Mouse (Mus musculus): ENCODE data around the gene Hsd17b13.

- TF ChIP-seq CTCF (IDR thresholded peaks at IDR 0.05; ENCODE audit: control insufficient read depth, insufficient read depth, insufficient replicate concordance, low read depth, low read length) (no peak), POLR2A (IDR thresholded peaks at IDR 0.05; ENCODE audit: control insufficient read depth, low read depth, low read length) (no peak)
Observed at GRCm38 (mm10) chr5:103998739-103999138, 21.5 kb upstream of the Hsd17b13 start.

Data from testis, adult 2 months (tissue).